ENCODE assay signal across 8 mouse cellular contexts in the genomic region with DNA sequence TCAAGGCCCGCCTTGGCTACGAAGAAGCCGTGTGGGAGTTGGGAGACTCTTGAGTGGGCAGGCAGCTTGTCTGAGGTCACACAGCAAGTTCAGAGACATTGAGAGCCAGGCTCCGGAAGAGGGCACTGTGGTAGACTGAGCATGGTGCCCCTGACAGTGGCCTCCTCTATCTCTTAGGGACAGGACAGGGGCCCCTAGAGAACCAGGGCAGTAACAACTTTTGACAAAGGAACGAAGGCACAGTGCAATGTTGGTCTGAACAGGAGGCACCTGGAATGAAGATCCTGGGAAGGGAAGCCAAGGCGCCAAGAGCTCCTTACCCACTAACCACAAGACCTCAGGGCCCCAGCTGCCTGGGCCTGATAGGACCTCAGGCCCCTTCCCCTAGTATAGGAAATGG. TPM values are rescaled to one million over a fixed set of nuclear protein-coding genes. Genes with fewer than 3 reads are reported as not detected.
DNase-seq lines count a peak whose midpoint lies in the region; ATAC-seq and TF ChIP-seq lines count a peak whose summit lies in the region.

No protein-coding gene starts in this region.

- no peak for ATAC-seq in heart, embryonic 15.5 days (replicated peaks; ENCODE audit: insufficient number of reproducible peaks, insufficient read depth, low FRiP score, low read depth)
- peak; percentile 55 for ATAC-seq in common myeloid progenitor, adult 5-6 weeks (replicated peaks; ENCODE audit: low read depth, poor library complexity, severe bottlenecking)
- no peak for ATAC-seq in kidney, postnatal 0 days (replicated peaks; ENCODE audit: low FRiP score, low read depth)

- no peak for TF ChIP-seq CTCF in kidney, postnatal 0 days (IDR thresholded peaks at IDR 0.05; ENCODE audit: low read depth)
- no peak for TF ChIP-seq CTCF in small intestine, adult 2 months (IDR thresholded peaks at IDR 0.05; ENCODE audit: extremely low read depth, insufficient read length, insufficient replicate concordance, low read depth, low read length)
- no peak for TF ChIP-seq CTCF in lung, adult 2 months (IDR thresholded peaks at IDR 0.05; ENCODE audit: insufficient read depth, low read length)

- no peak overlapping the region for H3K9ac ChIP-seq in heart, embryonic 15.5 days
- H3K9ac ChIP-seq in kidney, postnatal 0 days (ENCODE audit: low read depth, low read length) = no peak overlapping the region

- peak overlapping the region; percentile 19; the same call in 1 of the 2 replicates for H3K4me3 ChIP-seq in heart, embryonic 15.5 days
- H3K4me3 ChIP-seq in kidney, postnatal 0 days (replicated peaks; ENCODE audit: low read depth, low read length) = no peak overlapping the region
- H3K4me3 ChIP-seq in small intestine, adult 2 months (ENCODE audit: low read depth, low read length) = peak overlapping the region; percentile 36
- H3K4me3 ChIP-seq in lung, adult 2 months (replicated peaks; ENCODE audit: extremely low read depth, low read depth, low read length) = no peak overlapping the region

- H3K27me3 ChIP-seq in heart, embryonic 15.5 days = no peaks in the 10 kb centered on the region
- no peaks in the 10 kb centered on the region for H3K27me3 ChIP-seq in kidney, postnatal 0 days (ENCODE audit: insufficient read depth, low read length)
- H3K27me3 ChIP-seq in small intestine, adult 2 months (ENCODE audit: control insufficient read depth, insufficient read depth, low read length) = no peaks in the 10 kb centered on the region

- TF ChIP-seq POLR2A in small intestine, adult 2 months (IDR thresholded peaks at IDR 0.05; ENCODE audit: low read depth, low read length) = no peak
- no peak for TF ChIP-seq POLR2A in lung, adult 2 months (IDR thresholded peaks at IDR 0.05; ENCODE audit: borderline replicate concordance, extremely low read depth, low read depth, low read length)

- DNase-seq in heart, adult 9 months (ENCODE audit: low spot score in 2 of 2) = no peak
- no peak for DNase-seq in kidney, postnatal 0 days (ENCODE audit: low spot score)
- no peak for DNase-seq in adrenal gland, postnatal 4 days (ENCODE audit: low spot score in 2 of 2)
- DNase-seq in ovary, postnatal 36 days (ENCODE audit: low spot score) = no peak
- no peak for DNase-seq in lung, adult 2 months

- H3K9me3 ChIP-seq in heart, embryonic 15.5 days (replicated peaks) = no peaks in the 10 kb centered on the region
- H3K9me3 ChIP-seq in kidney, postnatal 0 days (replicated peaks; ENCODE audit: low read length) = no peaks in the 10 kb centered on the region

- H3K4me2 ChIP-seq in heart, embryonic 15.5 days = peak overlapping the region; percentile 49; the same call in 1 of the 2 replicates
- H3K4me2 ChIP-seq in kidney, postnatal 0 days (ENCODE audit: low read length) = peak overlapping the region; percentile 31; the same call in 1 of the 2 replicates

- 72% methylated on average over 6 of the region's 6 CpGs for WGBS in heart, embryonic 15.5 days
- WGBS in kidney, postnatal 0 days = 65% methylated on average over 6 of the region's 6 CpGs
- whole genome bisulfite sequencing in small intestine, adult 2 months = 81% methylated on average over 6 of the region's 6 CpGs
- 69% methylated on average over 6 of the region's 6 CpGs for WGBS in lung, adult 2 months

- H3K36me3 ChIP-seq in heart, embryonic 15.5 days = no peaks in the 10 kb centered on the region
- H3K36me3 ChIP-seq in kidney, postnatal 0 days (ENCODE audit: insufficient read depth, low read length) = no peaks in the 10 kb centered on the region
- no peaks in the 10 kb centered on the region for H3K36me3 ChIP-seq in small intestine, adult 2 months (ENCODE audit: control insufficient read depth, insufficient read depth, low read length)

- no peak overlapping the region for H3K27ac ChIP-seq in heart, embryonic 15.5 days
- 0 out of 2 replicates have a peak overlapping the region, but pooled peaks have one; percentile 85 for H3K27ac ChIP-seq in kidney, postnatal 0 days
- H3K27ac ChIP-seq in small intestine, adult 2 months (ENCODE audit: insufficient read depth, low read depth, low read length) = peak overlapping the region; percentile 24; the same call in 1 of the 2 replicates

- H3K4me1 ChIP-seq in heart, embryonic 15.5 days (replicated peaks) = peaks cover 54% of the 10 kb centered on the region
- H3K4me1 ChIP-seq in kidney, postnatal 0 days (replicated peaks; ENCODE audit: insufficient read depth, low read length) = peaks cover 35% of the 10 kb centered on the region
- H3K4me1 ChIP-seq in small intestine, adult 2 months (ENCODE audit: control insufficient read depth, insufficient read depth, insufficient read length, low read length) = no peaks in the 10 kb centered on the region; the same call in 1 of the 2 replicates
- peaks cover 19% of the 10 kb centered on the region for H3K4me1 ChIP-seq in lung, adult 2 months (ENCODE audit: control insufficient read depth, insufficient read depth, low read length)

RNA-seq across cellular contexts. Expression of gene Adgrg1, which starts 10.5 kb away (rescaled TPM):
- 4.6 and 21.3 TPM in 2 replicates for polyA plus RNA-seq in heart, embryonic 15.5 days (2015; fragmentation: Nextera tagmentation; extraction: Ambion mirVana)
- total RNA-seq in common myeloid progenitor, adult 5-6 weeks (2017) = 293 and 407 TPM in 2 replicates
- polyA plus RNA-seq in kidney, postnatal 0 days (2015; fragmentation: Nextera tagmentation; extraction: Ambion mirVana) = 109 and 125 TPM in 2 replicates
- 32.3 and 36.4 TPM in 2 replicates for polyA plus RNA-seq in small intestine, adult 2 months (2012; rRNA removed)
- 10 to 100 TPM; 38.3 to 62.3 TPM for total RNA-seq in adrenal gland, postnatal 4 days (2021)
- 192 and 233 TPM in 2 replicates for polyA plus RNA-seq in lung, adult 2 months (2012; rRNA removed)

RNA-seq across cellular contexts. Expression of gene Adgrg3, which starts 32.5 kb away (rescaled TPM):
- polyA plus RNA-seq in heart, embryonic 15.5 days (2015; fragmentation: Nextera tagmentation; extraction: Ambion mirVana) = 2.6 and 5.2 TPM in 2 replicates
- 144 and 156 TPM in 2 replicates for total RNA-seq in common myeloid progenitor, adult 5-6 weeks (2017)
- 3.7 and 4.4 TPM in 2 replicates for polyA plus RNA-seq in kidney, postnatal 0 days (2015; fragmentation: Nextera tagmentation; extraction: Ambion mirVana)
- polyA plus RNA-seq in small intestine, adult 2 months (2012; rRNA removed) = 3.5 and 7.6 TPM in 2 replicates
- total RNA-seq in adrenal gland, postnatal 4 days (2021) = 1 to 10 TPM; 6.2 to 7.8 TPM
- polyA plus RNA-seq in lung, adult 2 months (2012; rRNA removed) = 15.4 and 18.9 TPM in 2 replicates

Comparison
In these comparisons a context has a peak if more than half of its experiments do, and no peak if none do; other contexts are left out.
1. H3K4me3 ChIP-seq: peak in heart, embryonic 15.5 days (single experiment) and small intestine, adult 2 months (single experiment); none in kidney, postnatal 0 days (single experiment) and lung, adult 2 months (single experiment).